Mouse (Mus musculus) naive thymus-derived CD4-positive, alpha-beta T cell, adult 2 months (primary cell): ENCODE results near the gene Adamtsl1.

Source experiments
- DNase-seq: peaks from one replicate; pipeline ENCODE4 v3.0.0-alpha.2; 2011; ENCODE audit warnings: low read depth

Gene Adamtsl1

DNA sequence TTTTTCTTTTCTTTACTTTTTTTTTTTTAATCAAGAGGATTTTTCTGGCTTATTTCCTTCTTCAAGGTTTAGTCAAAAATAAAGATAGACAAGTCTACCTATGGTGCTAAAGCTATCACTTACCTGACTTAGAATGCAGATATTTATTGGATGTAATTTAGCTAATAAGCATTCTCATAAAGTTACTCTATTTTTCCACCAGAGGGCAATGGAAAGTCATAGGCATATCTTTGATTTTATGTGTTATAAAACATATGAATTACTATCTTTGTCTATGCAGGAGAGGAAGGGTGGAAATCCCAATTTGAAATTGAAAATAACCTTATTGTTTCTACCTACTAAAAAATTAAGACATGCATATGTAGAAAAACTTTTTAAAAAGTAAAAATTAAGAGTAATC lies 418.2 kb downstream of the Adamtsl1 start:
- no peak for DNase-seq

DNA sequence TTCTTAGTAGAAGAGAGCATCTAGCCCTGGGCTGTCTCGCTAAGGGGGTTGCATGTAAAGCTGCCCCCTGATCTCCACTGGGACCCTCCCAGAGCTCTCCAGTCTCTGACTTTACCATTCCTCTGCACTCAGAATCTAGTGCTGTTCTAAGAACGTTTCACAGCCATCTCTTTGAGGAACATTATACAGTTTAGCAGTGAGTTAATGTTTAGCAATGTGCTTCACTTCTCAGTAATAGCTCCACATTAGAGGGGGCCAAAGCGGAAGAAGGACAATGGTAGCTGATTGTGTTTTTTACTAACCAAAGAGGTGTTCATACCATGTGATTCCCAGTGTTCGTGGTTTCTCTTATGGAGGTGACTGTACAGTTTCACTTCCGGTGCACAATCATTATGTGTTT lies 425.5 kb downstream of the Adamtsl1 start:
- DNase-seq = no peak

DNA sequence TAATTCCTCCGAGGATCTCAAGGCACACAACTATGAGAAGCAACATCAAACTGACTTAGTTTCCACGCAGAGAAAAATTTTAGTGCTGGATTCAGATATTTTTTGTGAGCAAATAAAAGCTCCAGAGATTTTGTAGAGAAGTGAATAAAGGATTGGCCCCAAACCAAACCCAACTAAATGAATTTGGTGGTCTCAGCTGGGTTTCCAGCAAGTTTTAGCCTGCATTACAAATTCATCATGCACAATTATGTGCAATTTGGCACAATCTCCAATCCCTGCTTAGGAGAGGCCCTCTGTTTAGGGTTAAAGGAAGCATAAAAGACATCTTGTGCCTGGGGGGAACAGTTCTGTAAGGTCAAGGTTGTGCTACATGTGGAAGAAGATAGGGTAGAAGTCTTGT lies 427.9 kb downstream of the Adamtsl1 start:
- no peak for DNase-seq

DNA sequence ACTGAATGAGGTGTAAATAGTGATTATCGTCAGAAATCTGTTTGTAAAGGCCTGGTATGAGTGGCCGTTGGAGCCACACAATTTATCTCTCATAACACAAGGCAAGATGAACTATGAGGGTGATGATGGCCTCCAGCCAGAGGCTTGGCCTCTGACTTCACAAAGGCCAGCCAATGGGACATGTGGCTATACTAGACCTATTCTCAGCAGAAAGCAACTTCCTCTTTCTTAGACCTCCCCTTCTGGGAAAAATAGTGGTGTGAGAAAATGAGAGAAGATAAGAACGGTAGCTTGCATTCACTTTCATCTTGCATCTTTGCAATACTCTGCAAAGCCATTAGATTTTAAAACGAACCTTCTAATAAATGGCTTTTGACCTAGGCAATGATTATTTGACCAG lies 439.6 kb downstream of the Adamtsl1 start:
- DNase-seq = no peak

DNA sequence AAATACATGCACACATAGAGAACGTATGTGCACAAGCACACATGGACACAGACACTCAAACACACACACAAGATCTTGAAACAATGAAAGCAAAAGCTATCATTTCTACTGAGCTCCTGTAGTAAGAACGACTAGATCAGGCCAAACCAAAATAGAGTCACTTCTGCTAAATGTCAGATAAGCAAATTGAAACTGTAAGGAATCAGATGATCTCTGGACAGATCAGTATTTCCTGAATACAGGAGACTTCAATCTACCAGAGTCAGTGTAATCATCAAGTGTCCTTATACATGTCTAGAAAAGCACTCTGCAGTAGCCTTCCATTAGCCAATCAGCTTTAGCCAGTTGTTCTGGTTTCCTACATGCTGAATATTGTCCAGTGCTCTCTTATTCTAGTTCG lies 441.4 kb downstream of the Adamtsl1 start:
- no peak for DNase-seq

DNA sequence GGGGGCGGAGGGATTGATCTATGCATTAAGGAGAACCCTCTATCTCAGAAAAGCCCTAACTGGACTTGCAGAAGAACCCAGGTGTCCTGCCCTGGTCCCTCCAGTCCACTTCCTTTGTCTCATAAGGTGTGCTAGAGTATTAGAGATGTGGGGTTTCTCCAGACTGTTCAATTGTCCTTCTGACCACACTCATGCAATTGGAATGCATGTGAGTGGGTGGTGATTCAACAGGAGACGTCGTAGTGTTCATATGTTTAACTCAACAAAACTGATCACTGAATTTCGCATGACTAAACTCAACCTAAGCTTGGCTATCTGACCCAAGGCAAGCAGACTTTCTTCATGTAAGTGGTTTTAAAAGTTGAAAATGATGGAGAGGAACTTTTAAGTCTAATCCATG lies 443.3 kb downstream of the Adamtsl1 start:
- DNase-seq = no peak

DNA sequence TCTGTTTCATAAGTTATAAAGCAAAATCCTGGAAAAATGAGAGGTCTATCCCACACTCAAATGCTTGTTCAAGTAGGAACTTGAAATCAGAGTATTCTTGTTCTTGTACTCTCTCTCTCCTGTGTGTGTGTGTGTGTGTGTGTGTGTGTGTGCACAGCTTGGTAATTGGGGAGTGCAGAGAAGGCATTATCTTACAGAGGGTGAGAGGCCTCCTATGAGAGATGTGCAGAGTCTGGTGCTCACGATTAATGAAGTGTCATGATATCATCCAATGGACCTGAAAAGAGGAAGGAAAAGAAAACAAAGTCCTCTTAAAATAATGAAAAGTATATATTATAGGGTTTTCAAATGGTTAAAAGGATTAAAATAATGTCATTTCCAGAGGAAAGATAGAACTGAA lies 443.9 kb downstream of the Adamtsl1 start:
- no peak for DNase-seq

DNA sequence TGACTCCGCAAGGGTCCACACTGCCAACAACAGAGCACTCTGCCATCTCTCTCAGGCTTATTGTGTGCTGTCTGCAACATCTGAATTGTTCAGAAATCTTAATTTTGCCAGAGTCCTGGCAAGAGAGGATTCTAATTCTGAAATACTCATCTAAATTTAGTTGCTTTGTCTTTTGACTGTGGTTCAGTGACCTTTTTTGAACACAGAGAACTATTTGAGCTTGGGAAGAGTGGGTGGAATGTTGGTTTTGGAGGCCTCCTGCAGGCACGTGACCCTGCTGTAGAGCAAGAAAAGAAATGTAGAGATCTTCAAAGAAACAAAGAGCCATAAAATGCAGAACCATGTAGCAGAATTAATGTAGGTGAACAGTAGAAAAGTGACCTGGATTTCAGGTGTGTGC lies 445.0 kb downstream of the Adamtsl1 start:
- DNase-seq = no peak

DNA sequence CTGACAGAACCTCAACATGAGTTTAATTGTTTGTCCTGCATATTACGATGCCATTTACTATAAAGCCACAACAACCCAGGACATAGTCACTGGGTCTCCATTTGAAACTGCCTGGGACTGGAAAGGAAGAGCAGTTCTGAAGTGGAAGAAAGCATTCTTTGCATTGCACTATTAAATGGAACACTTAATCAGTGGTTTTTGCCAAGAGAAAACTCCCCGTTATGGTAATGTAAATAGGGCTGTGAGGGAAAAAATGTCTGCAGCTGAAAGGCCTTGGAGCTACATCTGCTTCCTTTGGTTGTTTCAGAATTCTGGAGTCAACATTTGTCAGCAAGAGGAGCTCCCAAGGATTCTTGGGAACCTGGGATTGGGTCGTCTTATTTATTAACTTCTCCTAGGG lies 462.2 kb downstream of the Adamtsl1 start:
- no peak for DNase-seq

DNA sequence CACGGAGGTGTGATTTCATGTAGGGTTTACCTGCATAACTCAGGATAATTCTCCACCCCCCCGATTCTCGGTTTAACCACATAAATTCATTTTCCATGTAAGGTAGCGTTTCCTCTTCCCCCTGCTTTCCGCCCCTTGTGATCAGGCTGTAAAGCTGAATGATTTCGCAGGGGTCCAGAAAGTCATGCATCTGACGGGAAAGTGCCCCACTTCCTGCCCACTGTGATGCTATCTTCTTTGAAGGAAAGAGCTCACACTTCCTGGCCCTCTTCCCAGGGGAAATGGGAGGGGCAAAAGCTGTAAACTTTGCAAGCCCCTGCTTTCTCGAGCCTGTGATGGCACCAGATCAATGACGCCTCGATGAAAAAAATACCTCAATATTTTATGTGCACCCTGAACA lies 465.2 kb downstream of the Adamtsl1 start:
- no peak for DNase-seq

DNA sequence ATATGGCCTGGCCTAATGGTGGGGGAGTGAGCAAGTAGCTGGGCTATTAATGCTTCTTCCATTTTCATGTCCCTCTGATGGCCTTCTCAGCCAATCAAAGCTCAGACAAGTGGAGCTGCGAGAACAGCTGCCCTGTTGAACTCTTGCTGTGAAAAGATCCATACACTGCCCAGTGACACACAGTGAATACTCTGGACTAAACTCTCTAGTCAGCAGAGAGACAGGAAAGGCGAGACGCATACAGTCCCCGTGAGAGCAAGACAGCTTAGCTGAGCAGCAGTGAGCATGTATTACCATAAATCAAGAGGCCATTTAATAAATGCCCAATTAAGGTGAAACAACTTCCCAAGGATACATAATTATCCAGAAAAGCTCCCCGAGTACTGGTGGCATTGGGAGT lies 492.6 kb downstream of the Adamtsl1 start:
- no peak for DNase-seq

DNA sequence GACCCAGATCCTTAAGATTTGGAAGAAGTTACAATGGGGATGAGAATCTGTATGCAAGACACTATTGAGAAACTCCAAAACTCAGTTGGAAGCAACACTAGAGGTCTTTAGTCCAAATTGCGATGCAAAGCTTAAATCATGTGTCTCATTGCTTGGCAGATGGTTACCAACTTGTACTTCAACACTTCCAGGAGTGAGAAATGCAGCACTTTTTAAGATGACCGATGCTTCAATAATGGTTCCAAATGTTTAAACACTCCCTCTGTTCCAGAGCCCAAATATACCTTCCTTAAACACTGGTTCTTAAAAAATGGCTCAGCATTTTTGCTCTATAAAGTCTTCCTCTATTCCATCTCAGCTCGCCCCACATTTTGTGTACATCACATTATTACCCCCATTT lies 499.7 kb downstream of the Adamtsl1 start:
- DNase-seq = no peak

DNA sequence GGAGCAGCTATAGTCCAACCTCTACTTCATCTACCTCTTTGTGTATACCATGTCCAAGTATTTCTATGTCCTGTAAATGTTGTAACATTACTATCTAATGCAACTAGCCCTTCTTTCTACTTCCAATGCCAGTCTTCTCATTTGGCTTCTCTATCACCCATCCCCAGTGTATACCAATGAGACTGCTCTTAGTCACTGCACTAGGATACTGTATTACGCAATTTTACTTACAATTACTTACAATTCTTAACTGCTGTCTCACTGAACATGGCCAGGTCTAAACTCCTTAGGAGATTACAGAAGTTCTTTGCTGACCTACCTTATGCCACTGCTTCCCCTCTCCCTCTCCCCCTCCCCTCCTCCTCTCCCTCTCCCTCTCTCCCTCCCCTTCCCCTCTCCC lies 505.0 kb downstream of the Adamtsl1 start:
- DNase-seq = no peak

DNA sequence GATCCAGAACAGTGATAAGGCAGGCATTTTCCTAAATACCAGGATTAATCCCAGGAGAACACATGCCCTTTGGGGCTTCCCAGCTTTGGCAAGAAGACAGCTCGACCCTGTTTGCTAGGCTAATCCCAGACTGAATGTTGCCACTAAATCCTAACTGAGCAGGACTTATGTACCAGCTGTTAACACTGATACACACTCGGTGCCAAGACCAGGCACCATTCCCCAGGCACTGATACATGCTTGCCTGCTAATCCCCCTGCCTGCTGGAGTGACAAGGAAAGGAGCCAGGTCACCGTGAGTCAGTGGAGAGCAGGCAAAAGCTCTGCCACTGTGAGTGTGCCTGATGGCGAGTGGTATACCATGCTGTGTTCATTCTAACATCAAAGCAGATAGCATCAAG lies 505.6 kb downstream of the Adamtsl1 start:
- no peak for DNase-seq

DNA sequence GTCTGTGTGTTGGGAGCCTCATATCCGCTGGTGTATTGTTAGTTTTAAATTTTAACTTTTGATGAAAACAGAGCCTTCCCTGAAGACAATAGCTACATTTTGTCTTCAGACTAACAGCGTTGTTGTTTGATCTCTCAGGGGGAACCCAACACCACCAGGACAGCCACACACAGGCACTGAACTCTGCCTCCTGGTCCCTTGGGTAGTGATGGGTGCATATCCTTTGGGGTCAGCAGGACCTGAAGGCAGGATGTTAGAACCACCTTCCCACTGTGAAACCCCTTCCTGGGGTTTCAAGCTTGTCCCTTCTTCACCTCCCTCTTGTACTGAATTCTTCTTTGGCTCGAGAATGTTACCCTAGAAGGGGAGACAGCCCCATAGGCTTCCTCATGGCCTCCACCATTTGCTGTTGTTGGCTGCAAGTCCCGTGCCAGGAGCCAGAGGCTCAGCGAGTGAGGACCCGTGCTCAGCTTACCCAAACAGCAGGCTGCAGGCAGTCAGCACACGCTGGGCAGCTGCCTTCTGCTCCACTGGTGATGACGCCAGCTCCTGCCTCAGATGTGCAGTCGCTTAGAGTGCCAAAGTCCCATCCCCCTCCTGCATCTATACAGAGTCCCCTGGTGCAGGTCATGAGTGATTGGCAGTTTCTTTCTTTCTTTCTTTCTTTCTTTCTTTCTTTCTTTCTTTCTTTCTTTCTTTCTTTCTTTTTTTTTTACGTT lies 506.6 kb downstream of the Adamtsl1 start:
- no peak for DNase-seq

DNA sequence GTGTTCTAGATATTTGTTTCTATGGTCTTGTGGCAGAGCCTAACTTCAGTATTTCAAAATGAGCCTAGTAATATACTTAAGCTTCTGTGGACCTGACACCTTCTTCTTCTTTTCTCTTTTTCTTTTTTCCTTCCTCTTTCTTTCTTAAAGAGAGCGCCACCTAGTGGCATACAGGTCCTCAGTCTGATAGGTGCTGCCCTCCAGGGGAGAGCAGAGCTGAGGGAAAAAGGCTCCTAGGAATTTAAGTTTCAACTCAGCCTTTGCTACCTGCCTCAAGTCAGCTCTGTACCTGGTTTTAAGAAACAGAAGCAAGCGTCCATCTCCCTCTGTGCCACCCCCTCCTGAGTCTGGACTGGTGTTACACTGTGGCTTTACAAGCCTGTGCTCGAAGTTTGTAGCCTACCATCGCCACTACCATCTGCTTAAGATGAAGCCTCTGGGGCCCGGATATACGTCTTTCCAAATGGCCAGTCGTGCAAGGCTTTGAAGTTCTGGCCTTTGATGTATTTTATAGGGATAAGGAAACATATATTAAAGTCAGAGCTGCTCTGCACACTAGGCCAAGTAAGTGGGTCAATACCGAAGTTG lies 510.7 kb downstream of the Adamtsl1 start:
- DNase-seq = no peak

DNA sequence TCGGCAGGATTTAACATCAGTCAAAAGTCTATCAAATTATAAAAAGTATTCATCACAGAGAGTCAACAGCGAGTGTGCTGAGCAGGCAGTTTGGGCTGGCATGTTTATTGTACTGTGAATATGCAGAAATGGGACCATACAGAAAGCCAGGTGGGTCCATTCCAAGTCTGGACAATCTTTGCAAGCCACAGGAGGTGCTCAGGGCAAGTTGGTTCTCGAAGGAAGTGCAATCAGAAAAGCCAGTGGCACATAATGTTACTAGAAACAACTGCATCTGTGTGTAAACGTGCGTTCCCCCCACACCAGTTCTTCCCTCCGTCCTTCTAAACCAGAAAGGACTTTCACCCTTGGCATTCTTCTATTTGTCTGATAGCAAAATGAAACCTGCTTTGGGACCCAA lies 515.5 kb downstream of the Adamtsl1 start:
- DNase-seq = no peak

DNA sequence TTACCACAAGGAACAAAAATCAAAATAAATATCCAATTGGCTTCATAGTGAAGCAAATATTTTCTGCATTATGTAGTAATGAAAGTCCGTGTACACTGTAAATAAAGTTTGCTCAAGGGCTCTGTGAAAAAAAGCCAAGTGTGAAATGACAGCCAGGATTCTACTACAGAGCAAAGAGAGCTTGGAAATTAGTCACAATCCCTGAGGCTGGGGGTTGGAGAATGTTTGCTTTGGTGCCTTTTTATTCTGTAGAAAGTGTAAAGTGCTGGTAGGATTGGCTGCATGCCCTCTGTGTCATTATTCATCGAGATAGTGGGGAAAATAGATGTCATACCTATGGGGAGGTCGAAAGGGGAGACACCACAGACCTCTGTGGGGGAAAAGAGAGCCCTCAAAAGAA lies 516.2 kb downstream of the Adamtsl1 start:
- DNase-seq = no peak

DNA sequence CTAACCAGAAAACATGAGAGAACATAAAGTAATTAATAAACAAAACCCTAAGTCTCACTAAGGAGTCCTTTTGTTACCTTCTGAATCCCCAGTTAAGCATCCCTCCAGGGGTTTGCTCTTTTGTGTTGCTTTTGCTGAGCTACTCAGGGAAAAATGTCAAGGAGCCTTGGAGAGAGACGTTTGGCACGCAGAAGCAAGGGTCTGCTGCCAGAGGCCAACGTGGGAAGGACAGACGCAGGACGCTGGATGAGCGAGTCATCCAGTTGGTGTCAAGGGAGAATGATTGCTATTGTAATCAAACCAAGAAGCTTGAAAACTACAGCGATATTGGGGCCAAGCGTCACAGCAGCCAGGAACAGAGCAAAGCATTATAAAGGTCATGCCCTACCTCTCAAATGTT lies 517.1 kb downstream of the Adamtsl1 start:
- no peak for DNase-seq

DNA sequence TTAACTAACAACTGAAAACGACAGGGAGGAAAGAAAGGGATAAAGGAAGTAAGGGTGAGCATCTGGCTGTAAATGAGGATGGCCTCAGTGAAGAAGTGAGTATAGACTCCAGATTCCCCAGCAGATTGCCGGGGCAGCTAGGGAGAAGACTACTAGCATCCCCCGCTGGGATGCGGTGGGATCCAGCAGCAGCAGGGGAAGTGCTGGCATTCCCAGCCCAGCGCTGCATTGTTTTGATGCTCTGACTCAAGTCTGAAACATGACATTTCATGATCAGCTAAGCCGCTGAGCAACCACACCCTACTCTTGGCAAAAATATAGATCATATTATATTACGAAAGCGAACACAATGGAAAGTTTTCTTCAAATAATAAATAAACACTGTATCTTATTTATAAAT lies 526.9 kb downstream of the Adamtsl1 start:
- no peak for DNase-seq

DNA sequence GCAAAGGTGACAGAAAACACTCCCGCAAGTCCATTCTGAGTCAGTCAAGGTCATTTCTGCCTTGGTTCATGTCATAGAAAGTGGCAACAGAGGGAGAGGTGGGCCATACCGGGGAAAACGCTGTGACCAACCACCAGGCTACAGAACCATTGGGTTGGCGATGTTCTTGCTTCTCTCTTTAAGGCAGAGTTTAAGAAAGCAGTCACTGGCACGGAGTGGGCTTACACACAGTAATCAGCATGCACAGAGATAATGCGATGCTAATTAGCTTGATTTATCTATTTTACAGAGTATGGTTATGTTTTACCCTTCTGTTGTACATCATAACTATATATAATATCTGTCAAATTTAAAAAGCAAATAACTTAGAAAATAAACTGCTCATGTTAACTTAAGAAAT lies 531.5 kb downstream of the Adamtsl1 start:
- no peak for DNase-seq

DNA sequence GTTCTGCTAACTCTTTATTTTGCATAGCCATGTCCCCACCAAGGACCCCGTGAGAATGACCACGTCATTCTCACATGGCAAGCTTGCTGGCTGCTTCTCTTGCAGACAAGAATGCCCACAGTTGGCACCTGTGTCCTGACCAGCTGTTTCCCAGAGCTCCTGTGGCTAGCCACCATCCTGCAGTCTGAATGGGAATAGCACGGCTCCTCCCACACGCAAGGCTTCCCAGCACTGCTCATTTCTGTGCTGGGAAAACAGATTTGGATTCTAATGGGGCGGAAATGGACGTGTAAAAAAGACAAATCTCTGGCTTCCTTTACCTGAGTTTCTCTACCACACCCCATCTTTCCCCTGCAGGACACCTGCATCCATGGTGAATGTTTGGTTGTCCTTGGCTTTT lies 531.9 kb downstream of the Adamtsl1 start:
- DNase-seq = no peak

DNA sequence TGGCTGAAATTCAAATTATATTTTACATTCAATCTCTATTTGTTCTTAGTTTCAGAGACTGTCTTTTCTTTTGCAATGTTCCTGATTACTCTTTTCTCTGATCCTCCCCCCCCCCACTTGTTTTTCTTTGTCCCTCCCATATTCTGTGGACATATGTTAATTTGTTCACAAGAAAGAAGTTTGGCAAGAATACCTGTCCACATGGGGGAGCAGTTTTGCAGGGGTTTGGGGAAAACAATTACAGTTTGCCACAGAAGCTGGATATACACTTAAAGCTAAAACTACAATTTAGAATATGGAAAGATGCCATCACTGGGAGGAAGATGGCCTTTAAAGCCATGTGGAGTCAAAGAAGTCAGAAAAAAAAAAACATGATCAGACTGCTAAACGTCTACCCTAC lies 532.9 kb downstream of the Adamtsl1 start:
- DNase-seq = no peak

DNA sequence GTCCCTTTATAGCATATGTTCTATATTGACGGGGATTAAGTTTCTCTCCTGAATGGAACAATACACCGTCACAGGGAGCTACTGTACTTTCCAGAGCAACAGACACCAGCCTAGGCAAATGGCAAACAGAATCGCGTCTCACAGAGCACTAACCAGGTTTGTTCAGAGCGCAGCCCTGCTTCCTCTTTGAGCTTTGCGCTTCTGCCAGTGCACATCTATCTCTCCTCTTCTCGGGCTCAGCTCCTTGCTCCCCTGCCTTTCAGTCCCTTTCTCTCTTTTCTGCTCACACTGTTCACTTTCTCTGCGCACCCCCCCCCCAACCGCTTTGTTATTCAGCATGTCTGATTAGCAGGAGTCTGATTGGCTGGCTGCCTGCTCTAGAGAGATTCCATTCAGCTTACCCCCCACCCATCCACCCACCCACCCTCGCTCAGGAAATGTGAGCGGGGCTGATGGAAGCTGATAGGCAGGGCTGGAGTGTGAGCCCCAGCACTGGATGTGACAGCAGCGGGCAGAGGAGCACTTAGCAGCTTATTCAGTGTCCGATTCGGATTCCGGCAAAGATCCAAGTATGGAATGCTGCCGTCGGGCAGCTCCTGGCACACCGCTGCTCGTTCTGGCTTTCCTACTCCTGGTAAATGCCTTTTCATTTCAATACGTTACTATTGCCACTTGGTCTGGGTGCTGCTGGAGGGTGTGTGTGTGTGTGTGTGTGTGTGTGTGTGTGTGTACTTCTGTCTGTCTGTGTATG lies 539.7 kb downstream of the Adamtsl1 start:
- no peak for DNase-seq
